Mouse (Mus musculus) stomach, postnatal 0 days (tissue): ENCODE measurements around the gene Nrp2.

Source experiments
- CTCF ChIP-seq: IDR thresholded peaks from 2 replicates; pipeline ENCODE4 v1.5.1; 2016; ENCODE audit warnings: antibody characterized with exemption, low read depth, mild to moderate bottlenecking, moderate library complexity
- EP300 ChIP-seq: optimal IDR thresholded peaks from 2 replicates; pipeline ENCODE3; 2016; ENCODE audit warnings: antibody characterized with exemption

DNA sequence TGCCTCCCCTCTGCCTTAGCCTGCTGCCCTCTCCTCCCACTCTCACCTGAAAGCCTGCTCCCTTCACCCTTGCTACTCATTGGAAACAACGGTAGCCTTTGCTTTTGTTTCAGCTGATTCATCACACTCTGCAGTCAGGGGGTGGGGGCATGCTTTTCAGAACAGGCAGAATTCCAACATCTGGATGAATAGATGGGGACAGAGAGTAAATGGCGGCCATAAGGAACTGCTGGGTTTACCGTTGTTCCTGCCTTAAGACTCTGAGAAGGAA, 70.8 kb downstream of the Nrp2 start:
- TF ChIP-seq CTCF (no peak), EP300 (no peak)
